Mouse (Mus musculus): Measurements from ENCODE around the gene Snx10.
A peak's percentile ranks its signal among the peaks of the same experiment; 100 is the strongest.
"Not testable (repeated sequence)": the region's sequence is repeated elsewhere in the genome, so short reads cannot be mapped to it uniquely, and the experiment has no call there.

Gene Snx10

GRCm38 (mm10) chr6:51523807-51524320 is at the start of gene Snx10:
Snx10 (plus strand) TSS chr6:51523901.
- peak; percentile 64 for DNase-seq (ENCODE audit: extremely low spot score, low spot score)

- no peak for DNase-seq (ENCODE audit: extremely low spot score, low spot score)
Measured at GRCm38 (mm10) chr6:51479136-51479731, 44.5 kb upstream of the Snx10 start.

- no peak for DNase-seq (ENCODE audit: extremely low spot score, low spot score)
Measured at GRCm38 (mm10) chr6:51481548-51481947, 42.2 kb upstream of the Snx10 start.

GRCm38 (mm10) chr6:51483861-51484260 is 39.8 kb upstream of the Snx10 start:
- no peak for DNase-seq (ENCODE audit: extremely low spot score, low spot score)

GRCm38 (mm10) chr6:51484556-51484955 is 39.1 kb upstream of the Snx10 start:
- DNase-seq (ENCODE audit: extremely low spot score, low spot score), result not testable (repeated sequence)

GRCm38 (mm10) chr6:51485646-51486045 is 38.1 kb upstream of the Snx10 start:
- no peak for DNase-seq (ENCODE audit: extremely low spot score, low spot score)

- DNase-seq (ENCODE audit: extremely low spot score, low spot score), result no peak
Measured at GRCm38 (mm10) chr6:51486076-51486710, 37.5 kb upstream of the Snx10 start.

- DNase-seq (ENCODE audit: extremely low spot score, low spot score), result no peak
Measured at GRCm38 (mm10) chr6:51486731-51487130, 37.0 kb upstream of the Snx10 start.

- DNase-seq (ENCODE audit: extremely low spot score, low spot score), result no peak
Measured at GRCm38 (mm10) chr6:51489787-51490186, 33.9 kb upstream of the Snx10 start.

GRCm38 (mm10) chr6:51497321-51498111 is 26.2 kb upstream of the Snx10 start:
- no peak for DNase-seq (ENCODE audit: extremely low spot score, low spot score)

- DNase-seq (ENCODE audit: extremely low spot score, low spot score), result no peak
Measured at GRCm38 (mm10) chr6:51505671-51506070, 18.0 kb upstream of the Snx10 start.

- no peak for DNase-seq (ENCODE audit: extremely low spot score, low spot score)
Measured at GRCm38 (mm10) chr6:51507556-51507955, 16.1 kb upstream of the Snx10 start.

GRCm38 (mm10) chr6:51508750-51509648 is 14.7 kb upstream of the Snx10 start:
- DNase-seq (ENCODE audit: extremely low spot score, low spot score), result peak; percentile 76

GRCm38 (mm10) chr6:51510094-51510493 is 13.6 kb upstream of the Snx10 start:
- DNase-seq (ENCODE audit: extremely low spot score, low spot score), result peak; percentile 43

- DNase-seq (ENCODE audit: extremely low spot score, low spot score), result no peak
Measured at GRCm38 (mm10) chr6:51510946-51511345, 12.8 kb upstream of the Snx10 start.

- DNase-seq (ENCODE audit: extremely low spot score, low spot score), result no peak
Measured at GRCm38 (mm10) chr6:51513745-51514144, 10.0 kb upstream of the Snx10 start.

- DNase-seq (ENCODE audit: extremely low spot score, low spot score), result no peak
Measured at GRCm38 (mm10) chr6:51514860-51515259, 8.8 kb upstream of the Snx10 start.

GRCm38 (mm10) chr6:51523310-51523709 is 391 bp upstream of the Snx10 start:
- DNase-seq (ENCODE audit: extremely low spot score, low spot score), result no peak

GRCm38 (mm10) chr6:51524321-51524931 is 725 bp downstream of the Snx10 start:
- DNase-seq (ENCODE audit: extremely low spot score, low spot score), result peak; percentile 79

GRCm38 (mm10) chr6:51525001-51525400 is 1.3 kb downstream of the Snx10 start:
- no peak for DNase-seq (ENCODE audit: extremely low spot score, low spot score)

- DNase-seq (ENCODE audit: extremely low spot score, low spot score), result no peak
Measured at GRCm38 (mm10) chr6:51529457-51529856, 5.8 kb downstream of the Snx10 start.
